19 mouse cellular contexts compared by ENCODE assay signal in the genomic region with DNA sequence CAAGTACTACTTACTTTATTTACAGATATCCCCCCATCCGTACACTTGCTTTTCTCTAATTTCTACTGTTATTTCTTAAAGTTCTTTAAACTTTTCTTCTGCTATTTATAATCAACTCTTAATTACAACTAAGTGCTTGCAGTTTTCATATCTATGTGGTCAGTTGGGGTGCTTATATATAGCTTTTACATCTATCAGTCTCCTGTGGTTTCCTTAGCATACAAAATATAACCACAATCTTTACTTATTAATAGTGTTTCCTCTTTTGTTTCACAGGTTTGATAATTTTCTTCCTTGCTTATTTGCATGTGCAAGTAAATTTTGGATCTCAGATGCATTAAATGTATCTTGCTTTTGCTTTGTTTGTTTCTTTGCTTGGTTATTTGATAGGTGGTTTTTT.
A peak's percentile ranks its signal among the peaks of the same experiment; 100 is the strongest.
DNase-seq lines count a peak whose midpoint lies in the region; TF ChIP-seq lines count a peak whose summit lies in the region.
"Had no signal": no experiment of that assay in that cellular context is flagged by ENCODE, and none has a peak within 500 bp of the region (broad histone marks: within the 10 kb centered on the region; RNA-seq: fewer than 3 reads in every experiment).

No protein-coding gene starts in this region.

- H3K4me3 ChIP-seq in MEL (ENCODE audit: control insufficient read depth in 1 of 2, insufficient read depth in 1 of 2, low read depth in 2 of 2, low read length in 2 of 2) = no peak overlapping the region

- no peak for TF ChIP-seq CTCF in MEL (IDR thresholded peaks at IDR 0.05 in 2 of 3, conservative IDR thresholded peaks at IDR 0.05 in 1 of 3; ENCODE audit: control insufficient read depth in 1 of 3, insufficient read depth in 1 of 3, low read depth in 2 of 3, low read length in 3 of 3, poor library complexity in 1 of 3, severe bottlenecking in 1 of 3)

- H3K36me3 ChIP-seq in MEL (ENCODE audit: control insufficient read depth in 1 of 2, insufficient read depth in 2 of 2, low read length in 2 of 2) = no peaks in the 10 kb centered on the region
- H3K36me3 ChIP-seq: G1E had no signal

- no peaks in the 10 kb centered on the region for H3K9me3 ChIP-seq in MEL (replicated peaks; ENCODE audit: insufficient read depth, low read length)
- H3K9me3 ChIP-seq: G1E had no signal

- TF ChIP-seq RAD21 in MEL (IDR thresholded peaks at IDR 0.05; ENCODE audit: low read depth, low read length) = no peak

- H3K9ac ChIP-seq in MEL (ENCODE audit: control insufficient read depth, low read depth, low read length, poor library complexity, severe bottlenecking) = no peak overlapping the region

- TF ChIP-seq EP300 in MEL (IDR thresholded peaks at IDR 0.05; ENCODE audit: low read depth in 1 of 2, low read length in 2 of 2) = peak; percentile 47 to 53; a peak in 2 of 4 replicates

- no peaks in the 10 kb centered on the region for H3K79me2 ChIP-seq in MEL (ENCODE audit: control insufficient read depth, insufficient read depth, low read length, poor library complexity)

- TF ChIP-seq POLR2A in MEL (IDR thresholded peaks at IDR 0.05; ENCODE audit: control insufficient read depth in 1 of 2, insufficient read depth in 1 of 2, low read depth in 1 of 2, low read length in 2 of 2, poor library complexity in 1 of 2) = no peak

- H3K27me3 ChIP-seq in MEL (ENCODE audit: control insufficient read depth in 1 of 2, insufficient read depth in 2 of 2, low read length in 2 of 2) = no peaks in the 10 kb centered on the region
- H3K27me3 ChIP-seq: CH12.LX, Patski had no signal

- H3K4me1 ChIP-seq in MEL (ENCODE audit: control insufficient read depth in 1 of 2, insufficient read depth in 2 of 2, low read length in 2 of 2) = no peaks in the 10 kb centered on the region

- no peak overlapping the region for H3K27ac ChIP-seq in MEL (ENCODE audit: control insufficient read depth, low read depth, low read length)

- DNase-seq in A20 (ENCODE audit: low read depth, low spot score) = peak; percentile 37
- peak; percentile 21 for DNase-seq in MEL (ENCODE audit: low read depth, low spot score)
- DNase-seq in heart, postnatal 4 days = no peak
- no peak for DNase-seq in ovary, postnatal 14 days (ENCODE audit: low spot score)
- DNase-seq: adrenal gland, adult 2 months; adrenal gland, adult 8-10 months; adrenal gland, postnatal 10 days; adrenal gland, postnatal 14 days; adrenal gland, postnatal 25 days; adrenal gland, postnatal 36 days; B cell, adult 2 months; cerebellum, adult 11 months; cerebellum, adult 11-12 months; cerebellum, adult 18-20 months; cerebellum, adult 2 months; cerebellum, adult 8-10 months had no signal

TF ChIP-seq in MEL, 35 proteins besides CTCF, POLR2A, EP300 and RAD21:
- TF ChIP-seq MEF2A (IDR thresholded peaks at IDR 0.05; ENCODE audit: extremely low read depth, insufficient replicate concordance, low read depth, low read length, poor library complexity, severe bottlenecking) (peak; percentile 90; the same call in 1 of the 2 replicates), MAFK (IDR thresholded peaks at IDR 0.05; ENCODE audit: borderline replicate concordance, low read depth, low read length) (no peak; the same call in 1 of the 2 replicates)

Comparison
In these comparisons a context has a peak if more than half of its experiments do, and no peak if none do; other contexts are left out.
1. DNase-seq: peak in A20 (single experiment) and MEL (single experiment); none in heart, postnatal 4 days (single experiment) and ovary, postnatal 14 days (single experiment).